Mouse (Mus musculus): ENCODE data around the gene Adam17. TPM values are rescaled to one million over a fixed set of nuclear protein-coding genes. Genes with fewer than 3 reads are reported as not detected.
A peak's percentile ranks its signal among the peaks of the same experiment; 100 is the strongest.

Gene Adam17
- total and polyA plus RNA-seq, 2 experiments from 2014 or later = 16.5 to 19.0 TPM

DNA sequence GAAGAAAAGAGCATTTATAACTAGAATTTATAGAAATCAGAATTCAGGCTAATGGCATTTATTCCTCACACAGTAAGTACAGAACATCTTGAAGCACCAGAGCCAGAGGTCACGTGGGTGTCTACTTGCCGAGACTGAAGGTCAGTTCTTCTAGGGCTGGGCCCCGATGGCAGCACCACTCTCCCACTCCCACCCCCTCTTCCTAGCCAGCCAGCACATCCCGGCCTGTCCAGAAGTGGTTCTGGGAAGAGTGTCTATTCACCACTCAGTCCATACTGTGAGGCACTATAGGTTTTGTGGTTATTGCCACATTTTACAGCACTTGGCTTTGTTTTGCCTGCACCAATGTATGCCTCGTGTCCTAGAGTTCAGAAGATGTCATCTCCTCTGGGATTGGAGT lies 49.3 kb downstream of the Adam17 start:
- H3K4me3 ChIP-seq (ENCODE audit: low read depth, low read length) = no peak overlapping the region
- DNase-seq (ENCODE audit: low spot score) (no peak), ATAC-seq (ENCODE audit: insufficient read depth, low read depth) (no peak)
- TF ChIP-seq EP300 (IDR thresholded peaks at IDR 0.05; ENCODE audit: low read depth) (no peak), CTCF (IDR thresholded peaks at IDR 0.05; ENCODE audit: low read depth) (no peak)
- 69% methylated on average over 5 of the region's 5 CpGs for WGBS
- H3K9ac ChIP-seq (replicated peaks; ENCODE audit: low read depth, low read length) = no peak overlapping the region
- no peaks in the 10 kb centered on the region for H3K4me1 ChIP-seq (ENCODE audit: control insufficient read depth, insufficient read depth)
- H3K9me3 ChIP-seq (replicated peaks; ENCODE audit: control insufficient read depth, low read length) = no peaks in the 10 kb centered on the region
- no peaks in the 10 kb centered on the region for H3K27me3 ChIP-seq (ENCODE audit: control insufficient read depth, insufficient read depth, low read length)
- no peak overlapping the region for H3K27ac ChIP-seq (ENCODE audit: low read depth)
- no peak overlapping the region for H3K4me2 ChIP-seq (ENCODE audit: low read depth, low read length)
- peaks cover 64% of the 10 kb centered on the region for H3K36me3 ChIP-seq (replicated peaks; ENCODE audit: control insufficient read depth, insufficient read depth, low read length)

DNA sequence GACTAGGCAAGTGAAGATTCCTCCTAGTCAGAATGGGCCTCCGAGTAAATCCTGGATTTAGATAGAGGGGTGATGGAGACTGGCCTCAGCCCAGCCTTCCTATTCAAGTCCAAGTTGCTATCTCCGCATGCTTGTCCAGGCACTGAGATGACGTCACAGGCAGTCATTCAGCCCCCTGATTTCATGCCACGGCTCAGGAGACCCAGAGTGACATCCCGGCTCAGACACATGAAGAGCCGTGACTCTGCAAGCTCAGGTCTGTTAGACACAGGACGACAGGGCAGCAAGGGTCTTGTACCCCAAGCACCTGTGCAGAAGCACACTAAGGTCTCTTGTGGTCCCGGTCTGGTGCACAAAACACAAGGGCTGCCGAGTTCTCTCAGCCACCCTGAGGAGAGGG lies 50.6 kb downstream of the Adam17 start:
- WGBS = 63% methylated on average over 9 of the region's 9 CpGs
- Histone ChIP-seq H3K4me3 (ENCODE audit: low read depth, low read length) (no peak overlapping the region), H3K9ac (replicated peaks; ENCODE audit: low read depth, low read length) (no peak overlapping the region), H3K27ac (ENCODE audit: low read depth) (no peak overlapping the region), H3K36me3 (replicated peaks; ENCODE audit: control insufficient read depth, insufficient read depth, low read length) (peaks cover 57% of the 10 kb centered on the region), H3K4me1 (ENCODE audit: control insufficient read depth, insufficient read depth) (no peaks in the 10 kb centered on the region), H3K27me3 (ENCODE audit: control insufficient read depth, insufficient read depth, low read length) (no peaks in the 10 kb centered on the region), H3K4me2 (ENCODE audit: low read depth, low read length) (no peak overlapping the region), H3K9me3 (replicated peaks; ENCODE audit: control insufficient read depth, low read length) (no peaks in the 10 kb centered on the region)
- TF ChIP-seq EP300 (IDR thresholded peaks at IDR 0.05; ENCODE audit: low read depth) = no peak
- no peak for TF ChIP-seq CTCF (IDR thresholded peaks at IDR 0.05; ENCODE audit: low read depth)
- ATAC-seq (ENCODE audit: insufficient read depth, low read depth) (no peak), DNase-seq (ENCODE audit: low spot score) (no peak)

DNA sequence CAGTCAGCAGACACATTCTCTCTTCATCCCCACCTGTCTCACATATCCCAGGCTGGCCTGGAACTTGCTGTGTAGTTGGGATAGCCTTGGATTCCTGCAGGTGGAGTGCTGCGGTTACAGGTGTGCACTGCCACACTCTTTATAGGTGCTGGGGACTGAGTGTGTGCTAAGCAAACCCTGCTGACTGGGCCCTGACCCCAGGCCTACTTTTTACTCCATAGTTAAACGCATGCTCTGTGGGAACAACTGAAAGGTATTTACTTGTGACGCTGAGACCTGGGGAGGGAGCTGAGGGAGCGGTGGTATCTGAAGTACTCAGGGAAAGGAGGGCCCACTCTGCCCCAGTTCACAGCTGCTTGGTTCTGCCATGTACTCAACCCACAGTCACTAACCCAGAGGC lies 51.1 kb downstream of the Adam17 start:
- 82% methylated on average over 4 of the region's 4 CpGs for WGBS
- Histone ChIP-seq H3K4me2 (ENCODE audit: low read depth, low read length) (no peak overlapping the region), H3K9ac (replicated peaks; ENCODE audit: low read depth, low read length) (no peak overlapping the region), H3K9me3 (replicated peaks; ENCODE audit: control insufficient read depth, low read length) (no peaks in the 10 kb centered on the region), H3K4me3 (ENCODE audit: low read depth, low read length) (no peak overlapping the region), H3K27ac (ENCODE audit: low read depth) (no peak overlapping the region), H3K27me3 (ENCODE audit: control insufficient read depth, insufficient read depth, low read length) (no peaks in the 10 kb centered on the region), H3K36me3 (replicated peaks; ENCODE audit: control insufficient read depth, insufficient read depth, low read length) (peaks cover 51% of the 10 kb centered on the region), H3K4me1 (ENCODE audit: control insufficient read depth, insufficient read depth) (peaks cover 2% of the 10 kb centered on the region; the same call in 1 of the 2 replicates)
- no peak for DNase-seq (ENCODE audit: low spot score)
- TF ChIP-seq EP300 (IDR thresholded peaks at IDR 0.05; ENCODE audit: low read depth) (no peak), CTCF (IDR thresholded peaks at IDR 0.05; ENCODE audit: low read depth) (no peak)
- no peak for ATAC-seq (ENCODE audit: insufficient read depth, low read depth)

DNA sequence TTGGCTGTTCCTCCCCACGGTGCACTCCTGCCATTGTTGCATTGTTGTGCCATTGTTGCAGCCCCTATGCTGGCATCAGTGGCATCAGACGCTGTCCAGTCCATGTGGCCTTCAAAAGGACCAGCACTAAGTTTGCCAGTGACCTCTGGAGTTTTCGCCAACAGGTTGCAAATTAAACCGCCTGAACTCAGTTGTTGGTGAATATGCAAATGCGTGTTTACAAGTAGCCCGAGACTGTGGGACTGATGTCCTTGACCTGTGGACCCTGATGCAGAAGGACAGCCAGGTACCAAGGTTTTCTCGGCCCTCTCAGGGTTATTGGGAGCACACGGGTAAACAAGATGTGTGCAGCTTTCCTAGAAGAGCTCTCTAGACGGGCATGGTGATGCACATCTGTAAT lies 52.3 kb downstream of the Adam17 start:
- Histone ChIP-seq H3K4me3 (ENCODE audit: low read depth, low read length) (no peak overlapping the region), H3K27me3 (ENCODE audit: control insufficient read depth, insufficient read depth, low read length) (no peaks in the 10 kb centered on the region), H3K36me3 (replicated peaks; ENCODE audit: control insufficient read depth, insufficient read depth, low read length) (peaks cover 51% of the 10 kb centered on the region), H3K27ac (ENCODE audit: low read depth) (no peak overlapping the region), H3K4me1 (ENCODE audit: control insufficient read depth, insufficient read depth) (peaks cover 5% of the 10 kb centered on the region; the same call in 1 of the 2 replicates), H3K9ac (replicated peaks; ENCODE audit: low read depth, low read length) (no peak overlapping the region), H3K9me3 (replicated peaks; ENCODE audit: control insufficient read depth, low read length) (no peaks in the 10 kb centered on the region), H3K4me2 (ENCODE audit: low read depth, low read length) (no peak overlapping the region)
- WGBS = 85% methylated on average over 9 of the region's 9 CpGs
- DNase-seq (ENCODE audit: low spot score) (no peak), ATAC-seq (ENCODE audit: insufficient read depth, low read depth) (no peak)
- TF ChIP-seq EP300 (IDR thresholded peaks at IDR 0.05; ENCODE audit: low read depth) (no peak), CTCF (IDR thresholded peaks at IDR 0.05; ENCODE audit: low read depth) (no peak)

DNA sequence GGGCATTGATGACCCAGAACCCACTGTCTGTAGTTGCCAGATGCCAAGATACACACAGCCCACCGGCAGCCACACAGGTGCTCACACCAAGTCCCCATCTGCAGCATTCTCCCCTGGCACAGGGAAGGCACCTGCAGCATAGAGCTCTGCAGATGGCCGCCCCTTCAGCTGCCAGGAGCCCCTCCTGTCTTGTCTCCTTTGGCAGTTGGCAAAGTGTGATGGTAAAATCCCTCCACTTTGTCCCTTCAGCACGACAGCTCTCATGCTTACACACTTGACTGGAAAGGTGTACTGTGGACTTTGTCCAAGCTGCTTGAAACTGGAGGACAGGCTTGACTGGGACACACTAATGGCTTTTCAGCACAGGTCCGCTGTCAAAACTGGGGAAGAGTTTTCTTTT lies 53.1 kb downstream of the Adam17 start:
- Histone ChIP-seq H3K4me3 (ENCODE audit: low read depth, low read length) (no peak overlapping the region), H3K27ac (ENCODE audit: low read depth) (no peak overlapping the region), H3K9me3 (replicated peaks; ENCODE audit: control insufficient read depth, low read length) (no peaks in the 10 kb centered on the region), H3K36me3 (replicated peaks; ENCODE audit: control insufficient read depth, insufficient read depth, low read length) (peaks cover 45% of the 10 kb centered on the region), H3K9ac (replicated peaks; ENCODE audit: low read depth, low read length) (no peak overlapping the region), H3K4me1 (ENCODE audit: control insufficient read depth, insufficient read depth) (peaks cover 5% of the 10 kb centered on the region; the same call in 1 of the 2 replicates), H3K4me2 (ENCODE audit: low read depth, low read length) (no peak overlapping the region), H3K27me3 (ENCODE audit: control insufficient read depth, insufficient read depth, low read length) (no peaks in the 10 kb centered on the region)
- WGBS = 71% methylated on average over 4 of the region's 4 CpGs
- ATAC-seq (ENCODE audit: insufficient read depth, low read depth) (no peak), DNase-seq (ENCODE audit: low spot score) (no peak)
- TF ChIP-seq EP300 (IDR thresholded peaks at IDR 0.05; ENCODE audit: low read depth) = no peak
- no peak for TF ChIP-seq CTCF (IDR thresholded peaks at IDR 0.05; ENCODE audit: low read depth)

DNA sequence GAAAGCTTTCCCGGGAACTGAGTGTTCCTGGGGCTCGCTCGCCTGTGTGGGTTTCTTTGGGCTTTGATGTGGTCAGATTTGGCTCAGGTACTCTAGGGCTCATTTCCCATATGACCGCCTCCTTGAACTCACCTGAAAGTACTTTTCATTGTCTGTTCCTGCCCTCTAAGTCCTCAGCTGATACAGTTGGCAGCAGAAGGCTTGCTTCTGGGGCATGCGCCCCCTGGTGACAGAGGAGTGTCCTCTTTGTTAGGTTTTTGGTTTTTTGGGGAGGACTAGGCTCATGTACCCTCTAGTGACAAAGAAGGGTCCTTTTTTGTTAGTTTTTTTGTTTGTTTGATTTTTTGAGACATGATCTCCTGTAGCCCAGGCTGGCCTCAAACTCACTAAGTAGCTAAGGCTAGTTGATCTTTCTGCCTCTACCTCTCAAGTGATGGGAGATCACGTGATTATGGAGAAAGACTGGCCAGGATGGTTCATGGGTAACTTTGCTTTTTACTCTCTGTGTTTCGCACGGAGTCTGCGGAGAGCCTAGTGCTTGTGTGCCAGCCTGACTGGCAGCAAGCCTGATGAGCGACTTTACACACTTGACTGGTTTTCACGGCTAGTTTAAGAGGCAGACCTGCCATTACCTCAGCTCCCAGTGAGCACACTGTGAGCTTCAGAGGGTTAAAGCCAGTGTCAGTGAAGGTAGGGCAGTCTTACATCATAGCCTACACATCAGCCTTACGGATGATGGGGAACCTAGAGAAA lies 55.1 kb downstream of the Adam17 start:
- WGBS = 82% methylated on average over 12 of the region's 12 CpGs
- Histone ChIP-seq H3K9me3 (replicated peaks; ENCODE audit: control insufficient read depth, low read length) (no peaks in the 10 kb centered on the region), H3K9ac (replicated peaks; ENCODE audit: low read depth, low read length) (no peak overlapping the region), H3K27ac (ENCODE audit: low read depth) (no peak overlapping the region), H3K4me1 (ENCODE audit: control insufficient read depth, insufficient read depth) (peaks cover 5% of the 10 kb centered on the region; the same call in 1 of the 2 replicates), H3K27me3 (ENCODE audit: control insufficient read depth, insufficient read depth, low read length) (no peaks in the 10 kb centered on the region), H3K4me3 (ENCODE audit: low read depth, low read length) (no peak overlapping the region), H3K36me3 (replicated peaks; ENCODE audit: control insufficient read depth, insufficient read depth, low read length) (peaks cover 43% of the 10 kb centered on the region), H3K4me2 (ENCODE audit: low read depth, low read length) (no peak overlapping the region)
- ATAC-seq (ENCODE audit: insufficient read depth, low read depth) (no peak), DNase-seq (ENCODE audit: low spot score) (peak; percentile 45)
- no peak for TF ChIP-seq EP300 (IDR thresholded peaks at IDR 0.05; ENCODE audit: low read depth)
- TF ChIP-seq CTCF (IDR thresholded peaks at IDR 0.05; ENCODE audit: low read depth) = peak; percentile 64
